Mouse (Mus musculus) G1E (cell line): Measurements from ENCODE around the gene Fbxo46.

Experiments used
- CTCF ChIP-seq: IDR thresholded peaks from 2 replicates; pipeline ENCODE4 v1.5.1; 2012; ENCODE audit warnings: low read depth, low read length, inconsistent platforms, mixed read lengths
- POLR2AphosphoS5 ChIP-seq: IDR thresholded peaks from 2 replicates; pipeline ENCODE4 v1.6.1; 2012; ENCODE audit warnings: low read depth, low read length, inconsistent platforms; ENCODE audit not compliant: insufficient replicate concordance

- TF ChIP-seq CTCF (no peak), POLR2AphosphoS5 (no peak)
These were observed 10.1 kb upstream of the Fbxo46 start for GRCm38 (mm10) chr7:19109565-19109964.
